Mouse (Mus musculus) CH12.LX (cell line): ENCODE data around the gene Arl5a. TPM values are rescaled to one million over a fixed set of nuclear protein-coding genes. Genes with fewer than 3 reads are reported as not detected.

ENCODE experiments used
- DNase-seq: peaks from one replicate; pipeline ENCODE4 v3.0.0-alpha.2; 2013; ENCODE audit errors: extremely low read depth
- H3K27ac ChIP-seq: 2 replicates; pipeline ENCODE4 v1.5.1; 2012; ENCODE audit warnings: low read depth, mild to moderate bottlenecking, control low read depth, moderate library complexity; ENCODE audit not compliant: insufficient read depth
- H3K27me3 ChIP-seq: replicated peaks from 2 replicates; pipeline ENCODE3; 2012; ENCODE audit warnings: inconsistent platforms
- H3K36me3 ChIP-seq, 2 experiments: replicated peaks in 1 of 2; 2 replicates each; pipeline versions ENCODE3 to v1.6.1; 2012; ENCODE audit warnings: inconsistent platforms in 1 of 2, low read length in 1 of 2, mild to moderate bottlenecking in 1 of 2, mixed read lengths in 1 of 2, moderate library complexity in 1 of 2; ENCODE audit not compliant: control insufficient read depth in 1 of 2, insufficient read depth in 1 of 2
- H3K4me1 ChIP-seq, 2 experiments: 2 replicates each; pipeline ENCODE4 v1.6.1; 2012; ENCODE audit warnings: inconsistent platforms in 1 of 2, moderate library complexity in 1 of 2; ENCODE audit not compliant: insufficient read depth in 2 of 2, control insufficient read depth in 1 of 2
- H3K4me2 ChIP-seq: 2 replicates; pipeline ENCODE4 v1.6.1; 2012; ENCODE audit warnings: low read depth, mild to moderate bottlenecking, control low read depth; ENCODE audit not compliant: poor library complexity, insufficient read depth, severe bottlenecking
- H3K4me3 ChIP-seq, 3 experiments: fragments of 150-350 bp in 1 of 3; sonication (generic) in 1 of 3; replicated peaks in 1 of 3; 2 replicates each; pipeline versions ENCODE3 to v1.5.1; 2011 to 2012; ENCODE audit warnings: low read depth in 2 of 3, low read length in 2 of 3, mild to moderate bottlenecking in 2 of 3, moderate library complexity in 2 of 3, control low read depth in 1 of 3, improper control_type of control experiment in 1 of 3, inconsistent platforms in 1 of 3, mixed read lengths in 1 of 3; ENCODE audit not compliant: poor library complexity in 1 of 3
- H3K79me2 ChIP-seq: replicated peaks from 2 replicates; pipeline ENCODE4 v1.6.1; 2012; ENCODE audit warnings: mild to moderate bottlenecking, moderate library complexity; ENCODE audit not compliant: control insufficient read depth, poor library complexity, insufficient read depth, severe bottlenecking; ENCODE audit errors: extremely low read depth
- H3K9ac ChIP-seq: 2 replicates; pipeline ENCODE4 v1.6.1; 2012; ENCODE audit warnings: low read depth, mild to moderate bottlenecking, control low read depth, moderate library complexity; ENCODE audit not compliant: insufficient read depth
- H3K9me3 ChIP-seq: replicated peaks from 2 replicates; pipeline ENCODE3; 2012; ENCODE audit warnings: low read length, inconsistent platforms, mixed read lengths
- CHD1 ChIP-seq: IDR thresholded peaks from 2 replicates; pipeline ENCODE4 v1.6.1; 2012; ENCODE audit warnings: low read depth, low read length, improper control_type of control experiment, inconsistent platforms
- CHD2 ChIP-seq: IDR thresholded peaks from 2 replicates; pipeline ENCODE4 v1.6.1; 2011; ENCODE audit warnings: low read length, improper control_type of control experiment
- CTCF ChIP-seq, 2 experiments: IDR thresholded peaks in 1 of 2; conservative IDR thresholded peaks in 1 of 2; 2 replicates each; pipeline ENCODE4 v1.5.1; 2011 to 2012; ENCODE audit warnings: low read depth in 2 of 2, low read length in 2 of 2, improper control_type of control experiment in 1 of 2, inconsistent platforms in 1 of 2, mild to moderate bottlenecking in 1 of 2, moderate library complexity in 1 of 2
- ELF1 ChIP-seq: IDR thresholded peaks from 2 replicates; pipeline ENCODE4 v1.6.1; 2014; ENCODE audit warnings: low read depth, mild to moderate bottlenecking, inconsistent platforms, low read length, improper control_type of control experiment
- ETS1 ChIP-seq: conservative IDR thresholded peaks from 2 replicates; pipeline ENCODE4 v1.6.1; 2012; ENCODE audit warnings: low read depth, mild to moderate bottlenecking, inconsistent platforms, low read length, improper control_type of control experiment, moderate library complexity
- GABPA ChIP-seq: IDR thresholded peaks from 2 replicates; pipeline ENCODE4 v1.6.1; 2012; ENCODE audit warnings: low read depth, low read length, improper control_type of control experiment, inconsistent platforms; ENCODE audit not compliant: insufficient replicate concordance
- HCFC1 ChIP-seq: IDR thresholded peaks from 2 replicates; pipeline ENCODE4 v1.6.1; 2012; ENCODE audit warnings: low read depth, mild to moderate bottlenecking, inconsistent platforms, low read length, improper control_type of control experiment
- JUN ChIP-seq: IDR thresholded peaks from 2 replicates; pipeline ENCODE4 v1.6.1; 2011; ENCODE audit warnings: low read depth, mild to moderate bottlenecking, low read length, improper control_type of control experiment, moderate library complexity; ENCODE audit not compliant: insufficient read depth
- JUND ChIP-seq: conservative IDR thresholded peaks from 2 replicates; pipeline ENCODE4 v1.6.1; 2011; ENCODE audit warnings: low read depth, low read length, improper control_type of control experiment
- MAFK ChIP-seq: IDR thresholded peaks from 2 replicates; pipeline ENCODE4 v1.6.1; 2011; ENCODE audit warnings: low read length, improper control_type of control experiment; ENCODE audit not compliant: insufficient replicate concordance
- MAX ChIP-seq: IDR thresholded peaks from 2 replicates; pipeline ENCODE4 v1.6.1; 2011; ENCODE audit warnings: low read length, improper control_type of control experiment
- MAZ ChIP-seq: IDR thresholded peaks from 2 replicates; pipeline ENCODE4 v1.6.1; 2012; ENCODE audit warnings: low read depth, mild to moderate bottlenecking, inconsistent platforms, low read length, improper control_type of control experiment, moderate library complexity
- MXI1 ChIP-seq: IDR thresholded peaks from 2 replicates; pipeline ENCODE4 v1.6.1; 2011; ENCODE audit warnings: mild to moderate bottlenecking, low read depth, low read length, improper control_type of control experiment
- PAX5 ChIP-seq: IDR thresholded peaks from 2 replicates; pipeline ENCODE4 v1.6.1; 2012; ENCODE audit warnings: low read length, inconsistent platforms, mixed read lengths
- POLR2A ChIP-seq: IDR thresholded peaks from 2 replicates; pipeline ENCODE4 v1.6.1; 2011; ENCODE audit warnings: low read depth, mild to moderate bottlenecking, improper control_type of control experiment, low read length
- RAD21 ChIP-seq: IDR thresholded peaks from 2 replicates; pipeline ENCODE4 v1.6.1; 2011; ENCODE audit warnings: low read depth, mild to moderate bottlenecking, low read length, improper control_type of control experiment, moderate library complexity
- RCOR1 ChIP-seq: conservative IDR thresholded peaks from 2 replicates; pipeline ENCODE4 v1.6.1; 2012; ENCODE audit warnings: low read depth, mild to moderate bottlenecking, inconsistent platforms, low read length, improper control_type of control experiment
- SIN3A ChIP-seq: IDR thresholded peaks from 2 replicates; pipeline ENCODE4 v1.6.1; 2012; ENCODE audit warnings: low read length, improper control_type of control experiment, inconsistent platforms
- SMC3 ChIP-seq: IDR thresholded peaks from 2 replicates; pipeline ENCODE4 v1.6.1; 2011; ENCODE audit warnings: low read depth, low read length, improper control_type of control experiment
- TBP ChIP-seq: conservative IDR thresholded peaks from 2 replicates; pipeline ENCODE4 v1.6.1; 2011; ENCODE audit warnings: low read depth, low read length, improper control_type of control experiment
- TCF12 ChIP-seq: IDR thresholded peaks from 2 replicates; pipeline ENCODE4 v1.6.1; 2014; ENCODE audit warnings: low read depth, mild to moderate bottlenecking, inconsistent platforms, low read length, improper control_type of control experiment
- ZKSCAN1 ChIP-seq: IDR thresholded peaks from 2 replicates; pipeline ENCODE4 v1.6.1; 2012; ENCODE audit warnings: low read depth, inconsistent platforms, low read length, improper control_type of control experiment, borderline replicate concordance
- ZMIZ1 ChIP-seq: IDR thresholded peaks from 2 replicates; pipeline ENCODE4 v1.6.1; 2012; ENCODE audit warnings: low read depth, mild to moderate bottlenecking, inconsistent platforms, low read length, improper control_type of control experiment
- dilution Hi-C: fragments of 300-500 bp; cut with MboI; formaldehyde crosslinking; loops from 2 replicates; pipeline ENCODE4 v1.14.3; 2020; ENCODE audit warnings: low sequenced_read_pairs; ENCODE audit not compliant: extremely low pct_unique_long_range_greater_than_20kb, extremely low pct_ligation_motif_present
- in situ Hi-C: fragments of 300-500 bp; cut with MboI; formaldehyde crosslinking; loops from 3 replicates; pipeline ENCODE4 v1.14.3; 2019; ENCODE audit warnings: low sequenced_read_pairs, low pct_ligation_motif_present, low pct_unique_long_range_greater_than_20kb, mixed read lengths
- polyA plus RNA-seq: library from polyadenylated mRNA; unstranded; fragments of >175 nt; gene quantifications from 2 replicates; pipeline ENCODE4 v1.2.1, GENCODE M21; 2012; ENCODE audit warnings: low read depth; ENCODE audit not compliant: insufficient read length
- total RNA-seq, 2 experiments: library from RNA; depleted of rRNA; stranded (reverse); fragments of 300-350 nt in 1 of 2; fragments of >200 nt in 1 of 2; gene quantifications; 2 replicates each; pipeline ENCODE4 v1.2.3; 2012 to 2014

Gene Arl5a
- total and polyA plus RNA-seq, 3 experiments: 16.3 to 65.2 (median 36.0) TPM

DNA sequence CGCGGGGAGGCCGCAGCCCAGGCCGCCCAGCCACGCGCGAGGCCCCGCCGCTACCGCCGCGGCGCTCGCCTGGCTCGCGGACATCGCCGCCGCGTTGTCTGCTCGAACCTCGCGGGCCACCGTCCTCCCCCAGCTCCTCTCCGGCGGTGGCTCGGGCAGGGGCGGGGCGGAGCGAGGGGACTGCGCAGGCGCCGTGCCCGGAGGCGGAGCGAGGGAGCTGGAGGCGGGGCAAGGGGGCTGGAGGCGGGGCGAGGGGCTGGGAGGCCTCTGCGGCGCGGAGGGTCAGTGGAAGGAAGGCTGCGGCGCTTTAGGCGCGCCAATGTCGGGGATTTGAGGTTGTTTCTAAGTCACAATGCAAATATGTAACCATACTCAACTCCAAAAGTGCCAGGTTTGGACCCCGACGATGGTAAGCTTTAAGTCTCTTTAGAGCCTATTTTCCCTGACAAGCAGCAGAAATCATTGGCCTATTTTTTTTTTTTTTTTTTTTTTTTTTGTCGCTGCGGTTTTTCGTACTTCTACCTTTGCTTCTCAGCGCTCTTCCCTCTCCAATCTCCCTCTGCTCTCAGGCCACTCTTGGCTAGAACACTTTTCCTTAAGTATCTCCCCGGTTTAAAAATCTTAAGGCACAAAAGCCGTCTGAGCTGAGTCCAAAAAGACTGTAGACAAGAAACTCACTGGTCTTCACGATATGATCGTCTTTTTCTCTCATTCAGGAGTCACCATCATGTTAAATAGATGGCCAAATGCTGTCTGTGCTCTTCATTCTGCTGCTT, at the start of gene Arl5a (continued):
- TF ChIP-seq ZKSCAN1: no peak

- H3K4me3 ChIP-seq: no peak overlapping the region
- no peak for DNase-seq
- no peak for TF ChIP-seq SIN3A
- TF ChIP-seq JUN: no peak
- no peak for TF ChIP-seq HCFC1
- no peak for TF ChIP-seq ZMIZ1
- TF ChIP-seq CTCF (conservative IDR thresholded peaks at IDR 0.05 in 1 of 2, IDR thresholded peaks at IDR 0.05 in 1 of 2; ENCODE audit: low read depth in 2 of 2, low read length in 2 of 2): no peak
- no peak for TF ChIP-seq CHD1
- no peak for TF ChIP-seq GABPA
- no peak for TF ChIP-seq MAX
- TF ChIP-seq TCF12: no peak
- no peak for TF ChIP-seq PAX5
- TF ChIP-seq POLR2A: no peak
- no peak for TF ChIP-seq MAZ
- TF ChIP-seq RCOR1: no peak
- TF ChIP-seq ELF1: no peak
- TF ChIP-seq ETS1: no peak
- no peak overlapping the region for H3K9ac ChIP-seq
- H3K27ac ChIP-seq: no peak overlapping the region
- H3K9me3 ChIP-seq: no peaks in the 10 kb centered on the region
- H3K27me3 ChIP-seq: no peaks in the 10 kb centered on the region
- H3K36me3 ChIP-seq: peaks cover 0 to 6% of the 10 kb centered on the region in 2 experiments
- H3K4me1 ChIP-seq: peaks cover 4 to 24% of the 10 kb centered on the region in 2 experiments
- in situ Hi-C loops: no loop called here
- no peak overlapping the region for H3K4me2 ChIP-seq
- H3K79me2 ChIP-seq: no peaks in the 10 kb centered on the region
- dilution Hi-C loops: no loop called here
Observed at GRCm38 (mm10) chr2:52471545-52472291, 47.0 kb upstream of the Arl5a start.

DNA sequence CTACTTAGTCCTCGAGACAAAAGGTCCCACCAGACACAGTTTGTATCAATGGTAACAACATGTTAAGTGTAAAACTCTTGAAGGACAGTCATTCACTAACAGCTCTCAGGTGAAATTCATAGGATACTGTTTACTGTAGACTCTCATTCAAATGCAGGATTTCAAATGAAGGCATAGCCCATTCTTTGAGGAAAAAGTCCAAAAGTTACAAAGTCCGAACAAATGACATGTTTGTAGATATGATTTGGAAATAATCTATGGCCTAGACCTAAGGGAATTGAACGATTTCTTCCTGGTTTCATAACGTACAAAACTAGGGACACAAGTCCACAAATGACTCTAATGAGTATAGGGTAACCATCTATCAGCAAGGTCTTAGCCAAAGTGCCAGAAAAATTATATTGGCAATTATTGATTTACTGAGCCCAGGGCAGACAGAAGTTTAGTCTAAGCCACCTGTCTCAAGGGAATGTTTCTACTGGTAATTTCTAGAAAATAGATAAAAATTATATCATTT, 45.4 kb upstream of the Arl5a start:
- no peak overlapping the region for H3K4me3 ChIP-seq
- TF ChIP-seq CHD1: no peak
- TF ChIP-seq MAFK: no peak
- no peak for TF ChIP-seq GABPA
- no peak for TF ChIP-seq ZKSCAN1
- no peak for TF ChIP-seq CTCF (conservative IDR thresholded peaks at IDR 0.05 in 1 of 2, IDR thresholded peaks at IDR 0.05 in 1 of 2; ENCODE audit: low read depth in 2 of 2, low read length in 2 of 2)
- no peak for TF ChIP-seq RCOR1
- TF ChIP-seq SMC3: no peak
- no peak for TF ChIP-seq TBP
- no peak for TF ChIP-seq MXI1
- TF ChIP-seq RAD21: no peak
- TF ChIP-seq CHD2: no peak
- no peak for TF ChIP-seq JUND
- TF ChIP-seq ELF1: no peak
- TF ChIP-seq ZMIZ1: no peak
- peaks cover 0 to 10% of the 10 kb centered on the region in 2 experiments; a peak in 2 of 4 replicates for H3K4me1 ChIP-seq
- no peaks in the 10 kb centered on the region for H3K9me3 ChIP-seq
- in situ Hi-C loops (no loop called here), dilution Hi-C loops (no loop called here)
- no peaks in the 10 kb centered on the region for H3K27me3 ChIP-seq
- H3K9ac ChIP-seq: no peak overlapping the region
- peaks cover 0 to 6% of the 10 kb centered on the region in 2 experiments for H3K36me3 ChIP-seq
- H3K79me2 ChIP-seq: no peaks in the 10 kb centered on the region
- no peak overlapping the region for H3K4me2 ChIP-seq
- no peak for DNase-seq
- no peak overlapping the region for H3K27ac ChIP-seq
